Mouse (Mus musculus) layer of hippocampus, postnatal 10 days (tissue): ENCODE measurements around the gene Dchs2. TPM values are rescaled to one million over a fixed set of nuclear protein-coding genes. Genes with fewer than 3 reads are reported as not detected.

ENCODE experiments used
- DNase-seq, 2 experiments: peaks; one replicate each; pipeline ENCODE4 v3.0.0; 2021; ENCODE audit warnings: low spot score in 2 of 2
- total RNA-seq, 2 experiments: library from RNA; stranded (reverse); gene quantifications; 2 replicates each; pipeline ENCODE4 v1.2.3; 2021

Gene Dchs2
- total RNA-seq, 2 experiments from 2014 or later: 4.5 to 5.2 TPM

DNA sequence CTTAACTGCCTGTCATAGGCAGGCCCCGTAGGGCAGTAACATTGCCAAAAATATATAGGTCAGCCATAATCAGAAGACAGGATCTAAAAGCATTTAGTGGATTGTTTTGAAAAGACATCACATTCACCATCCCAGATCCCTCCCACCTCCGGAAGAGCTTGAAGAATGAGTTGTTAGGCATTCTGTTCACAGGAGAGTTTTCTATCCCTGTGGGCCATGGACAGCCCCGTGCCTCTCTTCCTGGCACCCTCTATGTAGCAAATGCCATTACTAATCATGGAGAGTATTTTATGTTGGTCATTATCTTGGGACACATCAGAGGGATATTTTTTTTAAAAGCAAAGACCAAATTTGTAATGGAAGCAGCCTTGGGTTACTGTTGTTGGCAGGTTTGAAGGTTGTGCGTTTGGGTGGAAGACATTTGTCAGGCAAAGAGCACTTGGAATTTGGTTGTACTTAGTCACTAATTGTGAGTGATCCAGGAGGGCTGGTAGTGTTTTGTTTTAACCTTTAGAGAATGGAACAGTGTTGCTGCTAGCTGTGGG, 122.3 kb downstream of the Dchs2 start:
- no peak for DNase-seq

DNA sequence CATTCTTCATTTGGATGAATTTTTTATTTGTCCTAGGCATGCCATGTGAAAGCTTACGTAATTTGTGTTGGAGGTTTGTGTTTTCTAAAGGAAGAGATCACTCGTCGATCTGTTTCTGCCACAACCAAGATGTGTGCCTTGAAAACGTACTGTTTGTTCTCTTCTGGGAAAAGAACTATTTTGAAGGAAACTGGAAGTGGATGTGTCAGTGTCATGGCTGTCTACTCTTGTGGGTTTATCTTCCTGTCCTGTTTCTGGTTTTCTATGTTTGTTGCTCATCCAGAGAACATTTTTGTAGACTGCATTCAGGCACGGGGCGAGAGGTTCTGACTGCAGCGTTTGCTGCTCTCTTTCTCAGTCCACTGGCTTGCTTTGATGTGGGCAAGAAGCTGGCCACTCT, 124.2 kb downstream of the Dchs2 start:
- no peak for DNase-seq

DNA sequence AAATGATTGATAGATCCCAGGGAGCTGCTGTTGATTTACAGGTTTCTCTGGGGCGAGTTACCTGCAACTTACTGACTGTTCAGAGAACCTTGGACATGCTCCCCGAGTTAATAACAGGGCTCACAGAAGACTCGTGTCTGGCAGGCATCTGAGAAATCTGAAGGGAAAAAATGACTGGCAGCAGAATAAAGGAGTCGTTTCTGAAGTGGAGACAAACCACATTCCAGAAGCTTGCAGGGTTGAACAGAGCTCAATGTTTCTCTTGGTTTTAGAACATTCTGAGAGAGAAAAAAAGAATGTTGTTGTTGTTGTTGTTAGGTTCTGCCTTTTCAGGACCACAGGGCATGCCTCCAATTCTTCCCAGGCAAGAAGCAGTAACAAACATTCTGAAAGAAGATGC, 131.7 kb downstream of the Dchs2 start:
- DNase-seq: no peak

DNA sequence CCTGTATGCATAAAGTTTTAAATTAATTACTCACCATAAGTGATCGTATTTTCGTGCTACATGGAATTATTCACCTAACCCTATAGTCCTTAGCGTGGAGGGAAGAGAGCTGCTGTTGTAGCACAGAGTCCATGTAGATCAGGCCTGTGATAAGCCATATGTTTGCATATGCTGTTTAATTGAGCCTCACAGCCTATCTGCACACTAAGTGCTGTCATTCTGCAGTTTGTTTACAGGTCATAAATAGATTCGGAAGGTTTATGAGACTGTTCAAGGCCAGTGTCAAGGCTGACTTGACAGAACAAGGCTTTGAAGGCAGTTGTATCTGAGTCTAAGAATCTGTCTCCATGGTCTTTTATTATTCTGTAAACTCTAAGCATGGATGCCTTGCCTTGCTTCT, 138.3 kb downstream of the Dchs2 start:
- no peak for DNase-seq

DNA sequence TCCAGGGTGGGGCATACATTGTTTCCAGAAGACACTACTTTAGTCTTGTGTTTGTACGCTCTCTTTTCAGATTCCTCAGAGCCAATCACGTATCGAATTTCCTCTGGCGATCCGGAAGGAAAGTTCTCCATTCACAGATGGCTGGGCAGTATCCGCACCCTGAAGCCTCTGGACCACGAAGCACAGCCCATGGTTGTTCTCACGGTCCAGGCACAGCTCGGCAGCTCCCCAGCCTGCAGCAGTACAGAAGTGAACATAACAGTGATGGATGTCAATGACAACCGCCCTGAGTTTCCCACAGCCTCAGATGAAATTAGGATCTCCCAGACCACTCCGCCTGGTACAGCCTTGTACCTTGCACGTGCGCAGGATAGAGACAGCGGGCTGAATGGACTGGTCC, 142.5 kb downstream of the Dchs2 start:
- no peak for DNase-seq

DNA sequence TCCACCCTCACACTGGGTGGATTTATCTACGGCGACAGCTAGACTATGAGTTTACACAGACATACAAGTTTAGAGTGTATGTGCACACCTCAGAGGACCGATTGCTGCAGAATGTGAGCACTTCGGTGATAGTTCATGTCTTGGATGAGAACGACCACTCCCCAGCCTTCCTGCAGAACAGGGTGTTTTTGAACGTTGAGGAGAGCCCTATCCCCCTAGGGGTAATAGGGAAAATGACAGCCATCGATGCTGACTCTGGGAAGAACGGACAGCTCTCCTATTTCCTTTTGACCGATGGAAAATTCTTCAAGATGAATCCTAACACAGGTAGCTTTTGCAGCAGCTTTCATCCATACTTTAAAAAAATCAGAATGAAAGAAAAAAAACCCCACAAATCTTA, 143.2 kb downstream of the Dchs2 start:
- DNase-seq: no peak

DNA sequence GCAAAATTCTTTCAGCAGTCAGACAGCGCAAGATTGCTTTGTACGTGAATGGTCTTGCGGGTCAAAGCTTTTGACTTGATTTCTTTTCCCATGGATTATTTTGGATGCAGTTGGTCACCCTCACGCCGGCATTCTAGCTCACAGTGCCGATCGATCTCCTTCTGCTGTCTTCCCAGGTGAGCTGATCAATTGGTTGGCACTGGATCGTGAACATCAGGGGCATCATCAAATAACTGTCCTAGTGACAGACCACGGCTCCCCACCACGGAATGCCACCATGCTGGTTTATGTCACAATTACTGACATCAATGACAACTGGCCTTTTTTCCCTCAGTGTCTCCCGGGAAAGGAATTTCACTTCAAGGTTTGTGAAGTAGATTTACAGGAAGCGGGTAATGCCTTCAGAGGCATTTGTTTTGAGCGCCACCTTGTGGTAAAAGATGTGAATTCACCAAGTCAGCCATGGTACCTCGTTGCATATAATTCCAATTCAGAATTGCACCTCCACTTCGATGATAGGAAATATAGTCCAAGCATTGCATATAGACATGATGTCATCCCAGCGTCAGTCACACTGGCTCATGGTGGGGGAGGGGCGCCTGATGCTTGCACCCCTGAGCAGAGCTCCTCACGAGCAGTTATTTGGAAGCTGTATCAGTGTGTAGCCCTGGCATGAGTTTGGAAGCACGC, 146.0 kb downstream of the Dchs2 start:
- peak; percentile 61 to 76 for DNase-seq

DNA sequence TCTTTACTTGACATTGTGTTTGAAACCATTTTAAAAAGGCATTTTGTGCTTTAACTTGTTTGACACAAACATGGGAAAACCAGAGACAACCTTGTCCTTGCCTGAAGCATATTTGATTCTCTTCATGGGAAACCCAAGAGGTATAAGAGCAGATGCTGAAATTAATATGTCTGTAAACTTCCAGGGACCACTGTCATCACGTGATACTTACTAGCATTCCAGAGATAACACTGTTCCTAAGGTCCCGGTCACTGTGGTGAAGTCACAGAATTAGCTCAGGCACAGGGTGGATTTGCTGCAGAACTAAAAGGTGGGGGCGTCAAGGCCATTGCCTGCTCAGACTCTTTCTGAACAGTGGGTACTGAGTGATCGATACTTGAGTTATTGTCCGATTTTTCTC, 148.0 kb downstream of the Dchs2 start:
- DNase-seq: no peak

DNA sequence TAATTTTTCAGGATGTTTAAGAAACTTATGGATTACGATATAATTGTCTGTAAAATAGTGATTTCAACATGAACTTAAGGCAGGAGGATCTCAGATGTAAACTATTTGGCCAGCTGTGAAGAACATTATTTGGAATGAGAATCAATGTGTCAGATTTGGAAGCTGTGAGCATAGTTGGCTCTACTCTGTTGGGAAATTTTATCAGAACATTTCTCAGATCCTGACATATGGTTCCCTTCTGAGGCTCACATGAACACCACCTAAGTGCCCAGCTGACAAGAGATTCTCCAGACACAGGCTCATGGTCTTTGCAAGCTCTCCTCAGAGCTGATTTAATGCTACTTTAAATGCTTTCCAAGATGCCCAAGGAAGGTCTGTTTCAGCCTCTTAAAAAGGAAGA, 156.1 kb downstream of the Dchs2 start:
- no peak for DNase-seq

DNA sequence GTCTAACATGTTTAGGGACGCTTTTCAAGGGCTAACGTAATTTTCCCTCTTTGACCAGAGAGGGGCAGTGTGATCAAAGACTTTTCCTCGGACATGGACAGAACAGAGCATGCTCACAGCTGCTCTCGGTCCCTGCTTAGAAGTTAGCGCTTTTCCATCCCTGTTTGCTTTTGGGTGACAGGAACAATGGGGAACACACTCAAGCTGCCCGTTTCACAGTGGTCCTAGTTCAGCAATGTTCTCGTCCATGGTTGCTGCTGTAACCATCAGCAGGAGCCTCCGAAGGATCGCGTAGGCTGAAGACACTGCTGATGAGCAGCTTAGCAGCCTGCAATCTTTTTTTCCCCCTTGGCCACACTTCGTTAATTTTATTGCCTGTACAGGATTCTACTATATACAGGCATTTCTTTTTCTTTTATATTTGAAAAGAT, 159.2 kb downstream of the Dchs2 start:
- peak; percentile 56 to 72 for DNase-seq

DNA sequence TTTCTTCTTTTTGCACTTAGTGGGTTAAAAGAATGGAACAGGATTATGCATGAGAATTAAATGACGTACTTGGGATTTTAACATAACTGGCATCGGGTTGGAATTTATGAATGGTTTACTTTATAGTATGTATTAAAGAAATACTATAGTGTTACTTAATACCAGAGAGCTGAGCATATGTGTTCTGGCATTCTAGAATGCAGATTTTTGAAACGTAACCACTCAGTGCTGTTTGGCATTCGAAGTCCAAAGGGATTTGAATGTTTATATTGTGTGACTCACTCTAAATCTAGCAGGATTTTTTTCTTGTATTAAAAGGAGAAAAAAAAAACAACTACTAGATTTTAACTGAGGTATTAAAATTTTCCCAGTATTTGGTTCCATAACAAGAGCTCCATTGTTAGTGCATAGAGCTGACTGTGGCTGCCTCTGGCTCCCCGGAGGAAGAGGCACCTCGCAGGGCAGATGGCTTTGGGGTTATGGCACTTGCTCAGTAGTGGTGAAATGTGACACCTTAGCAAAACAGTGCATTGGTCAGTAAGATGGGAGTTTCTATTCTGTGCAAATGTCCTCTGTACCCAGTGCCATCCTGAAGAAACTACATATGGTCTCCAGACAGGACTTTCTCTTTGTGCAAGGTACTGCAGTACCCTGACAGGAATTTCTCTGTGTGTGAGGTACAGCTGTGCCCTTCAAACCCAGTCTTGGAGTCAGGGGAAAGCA, 160.5 kb downstream of the Dchs2 start:
- no peak for DNase-seq

DNA sequence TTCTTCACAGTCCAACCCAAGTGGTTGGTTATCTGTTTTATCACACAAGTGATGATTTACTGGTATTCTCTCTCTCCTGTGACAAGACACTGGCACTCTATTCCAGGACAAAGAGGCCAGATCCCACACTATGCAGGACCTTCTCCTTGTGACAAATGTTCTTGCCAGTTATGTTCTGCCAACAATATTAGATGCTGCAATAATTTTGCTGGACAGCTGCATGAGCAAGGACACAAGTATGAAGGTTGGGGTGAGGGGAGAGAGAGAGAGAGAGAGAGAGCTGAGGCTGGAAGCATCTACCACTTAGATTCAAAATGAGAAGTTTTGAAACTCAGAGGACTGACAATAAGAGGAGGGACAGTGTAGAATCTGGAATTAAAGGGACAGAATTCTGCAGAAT, 162.7 kb downstream of the Dchs2 start:
- no peak for DNase-seq

DNA sequence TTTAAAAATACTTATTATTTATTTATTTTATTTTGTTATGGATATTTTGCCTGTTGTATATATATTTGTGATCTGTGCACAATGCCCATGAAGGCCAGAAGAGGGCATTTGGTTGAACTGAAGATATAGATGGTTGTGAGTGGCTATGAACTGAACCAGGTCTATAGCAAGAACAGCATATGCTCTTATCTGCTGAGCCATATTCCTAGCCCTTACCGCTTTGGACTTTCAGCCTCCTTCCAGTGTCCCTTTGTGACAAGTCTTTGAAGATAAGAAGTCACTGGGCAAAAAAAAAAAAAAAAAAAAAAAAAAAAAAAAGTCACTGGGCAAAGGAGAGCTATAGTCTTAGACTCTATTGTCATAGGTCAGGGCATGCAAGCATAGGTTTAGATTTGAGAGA, 163.2 kb downstream of the Dchs2 start:
- no peak for DNase-seq

DNA sequence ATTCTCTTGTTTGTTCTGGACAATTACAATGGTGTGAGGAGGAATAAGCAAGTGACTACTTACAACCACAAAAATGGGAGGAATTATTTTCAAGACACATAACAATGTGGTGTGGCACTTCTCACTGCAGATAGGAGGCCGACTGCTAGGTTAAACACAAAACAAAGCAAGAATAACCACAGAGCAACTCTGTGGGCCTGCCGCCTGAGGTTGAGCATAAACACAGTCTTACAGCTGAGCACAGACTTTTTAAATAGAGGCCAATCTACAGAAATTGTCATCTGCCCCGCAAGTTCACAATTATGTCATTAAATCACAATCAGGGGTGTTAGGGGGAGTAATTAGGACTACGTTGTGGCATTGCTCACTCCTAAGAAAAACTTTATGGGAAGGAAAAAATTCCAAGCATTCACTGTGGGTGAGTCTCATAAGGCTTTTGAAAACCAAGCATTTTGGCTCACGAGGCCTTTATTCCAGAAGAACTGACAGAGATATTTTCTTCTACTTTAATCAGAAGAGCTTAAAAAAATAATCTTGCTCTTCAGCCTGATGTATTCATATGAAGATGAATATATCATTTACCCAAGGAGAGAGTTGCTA, 172.1 kb downstream of the Dchs2 start:
- DNase-seq: no peak

DNA sequence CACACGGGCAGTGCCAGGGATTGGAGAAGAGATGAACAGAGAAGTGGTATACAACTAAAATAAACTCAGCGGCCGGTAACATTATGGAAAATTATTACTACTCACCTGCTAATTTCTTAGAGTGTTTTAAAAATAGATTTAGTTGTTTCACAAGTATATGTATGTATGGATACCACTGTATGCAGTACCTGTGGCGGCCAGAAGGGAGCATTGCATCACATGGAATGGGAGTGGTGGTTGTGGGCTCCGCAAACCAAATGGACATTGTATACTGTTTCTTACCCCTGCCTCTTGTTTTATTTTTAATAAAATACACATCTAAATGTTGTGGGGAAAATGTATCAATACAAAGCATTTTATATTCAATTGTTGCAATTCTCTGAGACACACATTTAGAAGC, 176.1 kb downstream of the Dchs2 start:
- DNase-seq: no peak

DNA sequence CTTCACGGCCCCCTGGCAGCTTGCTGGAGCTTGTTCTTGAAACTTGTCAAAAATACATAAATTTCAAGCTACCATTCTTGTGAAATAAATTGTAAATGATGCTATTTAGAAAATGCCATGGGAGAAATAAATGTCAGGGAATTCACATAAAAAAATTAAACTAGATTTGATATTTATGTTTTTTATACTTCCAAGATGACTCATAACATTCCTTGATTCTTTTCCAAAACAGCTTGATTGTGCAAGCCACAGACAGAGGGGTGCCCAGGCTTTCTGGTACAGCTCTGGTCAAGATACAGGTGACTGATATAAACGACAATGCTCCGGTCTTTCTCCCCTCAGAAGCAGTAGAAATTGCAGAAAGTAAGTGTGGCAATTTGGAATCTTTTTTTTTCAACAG, 218.2 kb downstream of the Dchs2 start:
- DNase-seq: no peak

DNA sequence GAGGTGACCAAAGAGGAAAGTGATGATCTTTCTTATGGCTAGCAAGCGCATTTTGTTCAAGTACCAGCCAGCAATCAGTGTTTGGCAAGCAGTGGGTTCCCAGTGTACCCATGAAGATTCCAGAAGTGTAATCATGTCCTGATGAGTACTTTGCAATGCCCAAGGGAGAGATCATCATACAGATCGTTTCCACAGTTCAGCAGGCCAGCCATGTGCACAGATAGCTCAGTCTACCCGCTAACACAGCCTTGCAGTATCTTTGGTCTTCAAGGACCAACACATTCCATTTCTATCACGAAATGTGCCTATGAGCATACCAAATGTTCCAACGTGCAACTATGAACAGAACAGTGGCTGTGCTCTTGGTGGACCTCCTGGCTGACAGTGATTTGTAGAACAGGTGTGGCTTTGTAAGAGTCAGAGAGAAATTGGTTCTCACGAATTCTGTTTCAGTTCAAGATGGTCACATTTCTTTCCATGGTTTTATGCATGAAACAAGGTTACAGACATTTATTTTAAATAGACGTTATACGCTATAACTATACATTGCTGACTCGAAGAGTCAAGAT, 240.8 kb downstream of the Dchs2 start:
- no peak for DNase-seq

DNA sequence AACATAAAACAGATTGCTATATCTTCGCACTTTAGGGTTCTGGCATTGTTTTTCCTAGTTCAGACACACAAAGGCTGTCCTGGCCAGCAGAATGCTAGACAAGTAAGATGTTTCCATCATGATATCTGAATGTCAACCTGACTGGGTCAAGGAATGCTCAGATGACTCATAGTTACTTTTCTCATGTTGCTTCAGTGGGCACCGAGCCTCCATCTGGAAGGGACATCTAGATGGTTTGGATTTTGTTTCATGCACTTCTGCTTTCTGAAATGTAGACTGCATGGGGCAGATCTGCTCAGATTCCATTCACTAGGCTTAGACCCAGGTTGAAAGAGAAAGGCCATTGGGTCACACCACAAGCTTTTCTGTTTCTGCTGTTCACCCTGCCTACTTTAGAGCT, 242.1 kb downstream of the Dchs2 start:
- DNase-seq: no peak

DNA sequence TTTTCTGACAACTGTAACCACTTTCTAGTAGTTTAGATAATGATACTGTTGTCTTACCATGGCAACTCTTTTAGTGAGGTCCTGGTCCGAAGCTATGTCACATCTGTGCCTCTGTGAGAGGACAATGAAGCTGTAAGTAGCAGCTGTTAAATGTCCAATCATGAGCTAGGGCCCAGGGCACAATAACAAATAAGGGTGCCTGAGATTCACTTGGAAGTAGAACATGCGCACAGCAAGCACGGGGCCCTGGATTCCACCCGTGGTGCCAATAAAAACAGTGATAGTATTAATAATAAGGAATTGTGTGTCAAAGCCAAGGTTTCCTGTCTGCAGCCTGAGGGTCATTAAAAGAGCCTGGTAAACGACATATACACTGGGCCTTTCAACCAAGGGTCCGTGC, 246.6 kb downstream of the Dchs2 start:
- DNase-seq: no peak

DNA sequence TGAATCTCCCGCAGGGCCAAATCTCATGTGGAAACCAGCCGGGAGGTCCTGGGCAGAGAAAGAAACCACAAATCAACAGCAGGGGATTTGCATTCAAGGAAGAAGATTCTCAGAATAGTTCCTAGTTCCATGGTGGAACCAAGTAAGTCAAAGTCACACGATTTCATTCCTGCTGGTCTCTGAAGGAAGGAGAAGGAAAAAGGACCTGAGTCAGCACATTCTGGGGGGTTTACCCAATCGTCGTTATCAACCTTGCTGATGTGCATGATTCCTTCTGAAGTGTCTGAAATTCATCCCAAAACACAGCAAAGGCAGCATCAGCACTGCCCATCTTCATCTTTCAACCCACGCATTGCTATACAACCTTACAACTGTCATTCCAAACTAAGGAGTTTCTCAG, 249.1 kb downstream of the Dchs2 start:
- no peak for DNase-seq
